Mouse (Mus musculus): ENCODE results near the gene Id3. TPM values are rescaled to one million over a fixed set of nuclear protein-coding genes. Genes with fewer than 3 reads are reported as not detected.

The Id3 gene
- total and polyA plus RNA-seq, 3 experiments, result 56.8 to 120 (median 58.8) TPM

GRCm38 (mm10) chr4:136144126-136144926 is 1.0 kb downstream of the Id3 start:
- peak overlapping the region; percentile 95 for H3K9ac ChIP-seq (ENCODE audit: low read depth, low read length)
- no peaks in the 10 kb centered on the region for H3K27me3 ChIP-seq (ENCODE audit: control insufficient read depth, insufficient read depth, low read length)
- H3K36me3 ChIP-seq (ENCODE audit: control insufficient read depth, insufficient read depth, low read length), result peaks cover 3% of the 10 kb centered on the region
- peak overlapping the region; percentile 80 for H3K4me3 ChIP-seq
- peak overlapping the region; percentile 99 for H3K27ac ChIP-seq
- intact Hi-C loops (cut with DNase I), result loop anchor here (5.0 kb wide), 2 partner anchors 138 to 318 kb away; partner anchors contain the start of genes 6030445D17Rik and Zfp46
- TF ChIP-seq CTCF (IDR thresholded peaks at IDR 0.05) (no peak), POLR2A (IDR thresholded peaks at IDR 0.05; ENCODE audit: insufficient read depth, low read depth, low read length) (peak; percentile 91), EP300 (IDR thresholded peaks at IDR 0.05; ENCODE audit: insufficient read depth, low read depth, low read length) (peak; percentile 98)
- H3K79me2 ChIP-seq (replicated peaks; ENCODE audit: control insufficient read depth, insufficient read depth, low read length), result no peaks in the 10 kb centered on the region
- DNase-seq, result peak; percentile 91 to 93
- WGBS, result under 1% methylated on average over 50 of the region's 50 CpGs
- peaks cover 17% of the 10 kb centered on the region for H3K4me1 ChIP-seq (ENCODE audit: control insufficient read depth, insufficient read depth, low read length)

GRCm38 (mm10) chr4:136144927-136145292 is 1.6 kb downstream of the Id3 start:
- intact Hi-C loops (cut with DNase I), result loop anchor here (5.0 kb wide), 2 partner anchors 137 to 317 kb away; partner anchors contain the start of genes 6030445D17Rik and Zfp46
- Histone ChIP-seq H3K4me3 (peak overlapping the region; percentile 80), H3K27me3 (ENCODE audit: control insufficient read depth, insufficient read depth, low read length) (no peaks in the 10 kb centered on the region), H3K9ac (ENCODE audit: low read depth, low read length) (peak overlapping the region; percentile 95), H3K36me3 (ENCODE audit: control insufficient read depth, insufficient read depth, low read length) (peaks cover 3% of the 10 kb centered on the region), H3K4me1 (ENCODE audit: control insufficient read depth, insufficient read depth, low read length) (peaks cover 13% of the 10 kb centered on the region), H3K79me2 (replicated peaks; ENCODE audit: control insufficient read depth, insufficient read depth, low read length) (no peaks in the 10 kb centered on the region), H3K27ac (peak overlapping the region; percentile 99)
- no peak for DNase-seq
- TF ChIP-seq EP300 (IDR thresholded peaks at IDR 0.05; ENCODE audit: insufficient read depth, low read depth, low read length) (no peak), CTCF (IDR thresholded peaks at IDR 0.05) (no peak), POLR2A (IDR thresholded peaks at IDR 0.05; ENCODE audit: insufficient read depth, low read depth, low read length) (no peak; the same call in none of the 2 replicates)
- 9% methylated on average over 11 of the region's 11 CpGs for WGBS

- peak in 1 of 2 experiments; percentile 33 for DNase-seq
- peaks cover 3% of the 10 kb centered on the region for H3K36me3 ChIP-seq (ENCODE audit: control insufficient read depth, insufficient read depth, low read length)
- WGBS, result 35% methylated on average over 11 of the region's 11 CpGs
- peak overlapping the region; percentile 99 for H3K27ac ChIP-seq
- no peaks in the 10 kb centered on the region for H3K79me2 ChIP-seq (replicated peaks; ENCODE audit: control insufficient read depth, insufficient read depth, low read length)
- peaks cover 13% of the 10 kb centered on the region for H3K4me1 ChIP-seq (ENCODE audit: control insufficient read depth, insufficient read depth, low read length)
- H3K27me3 ChIP-seq (ENCODE audit: control insufficient read depth, insufficient read depth, low read length), result no peaks in the 10 kb centered on the region
- intact Hi-C loops (cut with DNase I), result no loop called here
- peak overlapping the region; percentile 69 for H3K9ac ChIP-seq (ENCODE audit: low read depth, low read length)
- no peak for TF ChIP-seq CTCF (IDR thresholded peaks at IDR 0.05)
- TF ChIP-seq EP300 (IDR thresholded peaks at IDR 0.05; ENCODE audit: insufficient read depth, low read depth, low read length), result no peak
- no peak; the same call in 1 of the 2 replicates for TF ChIP-seq POLR2A (IDR thresholded peaks at IDR 0.05; ENCODE audit: insufficient read depth, low read depth, low read length)
- H3K4me3 ChIP-seq, result peak overlapping the region; percentile 80
These were observed 2.1 kb downstream of the Id3 start for GRCm38 (mm10) chr4:136145362-136145885.

- Histone ChIP-seq H3K79me2 (replicated peaks; ENCODE audit: control insufficient read depth, insufficient read depth, low read length) (no peaks in the 10 kb centered on the region), H3K4me1 (ENCODE audit: control insufficient read depth, insufficient read depth, low read length) (peaks cover 9% of the 10 kb centered on the region), H3K9ac (ENCODE audit: low read depth, low read length) (peak overlapping the region; percentile 69), H3K27ac (peak overlapping the region; percentile 99), H3K36me3 (ENCODE audit: control insufficient read depth, insufficient read depth, low read length) (peaks cover 3% of the 10 kb centered on the region), H3K4me3 (peak overlapping the region; percentile 80), H3K27me3 (ENCODE audit: control insufficient read depth, insufficient read depth, low read length) (no peaks in the 10 kb centered on the region)
- intact Hi-C loops (cut with DNase I), result no loop called here
- 0 out of 2 replicates have a peak, but pooled peaks have one; percentile 16 for TF ChIP-seq EP300 (IDR thresholded peaks at IDR 0.05; ENCODE audit: insufficient read depth, low read depth, low read length)
- TF ChIP-seq CTCF (IDR thresholded peaks at IDR 0.05), result no peak
- DNase-seq, result peak; percentile 17 to 35
- 36% methylated on average over 7 of the region's 7 CpGs for WGBS
These were observed 2.9 kb downstream of the Id3 start for GRCm38 (mm10) chr4:136145991-136146711.

- Histone ChIP-seq H3K4me1 (ENCODE audit: control insufficient read depth, insufficient read depth, low read length) (peaks cover 8% of the 10 kb centered on the region), H3K27ac (peak overlapping the region; percentile 99), H3K4me3 (peak overlapping the region; percentile 80), H3K9ac (ENCODE audit: low read depth, low read length) (peak overlapping the region; percentile 63), H3K79me2 (replicated peaks; ENCODE audit: control insufficient read depth, insufficient read depth, low read length) (no peaks in the 10 kb centered on the region), H3K36me3 (ENCODE audit: control insufficient read depth, insufficient read depth, low read length) (peaks cover 3% of the 10 kb centered on the region), H3K27me3 (ENCODE audit: control insufficient read depth, insufficient read depth, low read length) (no peaks in the 10 kb centered on the region)
- peak; percentile 44 to 48 for DNase-seq
- 43% methylated on average over 6 of the region's 6 CpGs for WGBS
- intact Hi-C loops (cut with DNase I), result no loop called here
- TF ChIP-seq CTCF (IDR thresholded peaks at IDR 0.05) (no peak), EP300 (IDR thresholded peaks at IDR 0.05; ENCODE audit: insufficient read depth, low read depth, low read length) (0 out of 2 replicates have a peak, but pooled peaks have one; percentile 72), POLR2A (IDR thresholded peaks at IDR 0.05; ENCODE audit: insufficient read depth, low read depth, low read length) (peak; percentile 83; the same call in 1 of the 2 replicates)
These were observed 3.4 kb downstream of the Id3 start for GRCm38 (mm10) chr4:136146712-136147154.
